Mouse (Mus musculus): ENCODE measurements around the gene Sdk2.

Sdk2 gene

DNA sequence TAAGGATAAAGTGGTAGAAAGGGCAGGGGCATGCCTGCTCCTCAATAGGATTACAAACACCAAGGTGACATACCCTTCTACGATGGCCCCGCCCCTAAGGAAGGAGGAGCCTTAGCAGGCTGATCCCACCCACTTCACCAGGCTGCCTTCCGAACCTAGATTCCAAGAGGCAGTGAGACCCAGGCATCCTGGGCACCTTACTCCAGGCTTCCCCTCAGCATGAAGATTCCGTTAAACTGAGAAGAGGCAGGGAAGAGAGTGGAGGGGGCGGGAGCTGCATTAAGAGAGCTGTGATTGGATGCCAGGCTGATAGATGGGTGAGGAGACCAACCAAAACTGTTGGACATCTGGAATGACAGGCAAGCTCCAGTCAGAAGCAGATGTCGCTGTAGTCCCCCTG is 76.4 kb downstream of the Sdk2 start:
- peak; percentile 46 for DNase-seq (ENCODE audit: low spot score)

DNA sequence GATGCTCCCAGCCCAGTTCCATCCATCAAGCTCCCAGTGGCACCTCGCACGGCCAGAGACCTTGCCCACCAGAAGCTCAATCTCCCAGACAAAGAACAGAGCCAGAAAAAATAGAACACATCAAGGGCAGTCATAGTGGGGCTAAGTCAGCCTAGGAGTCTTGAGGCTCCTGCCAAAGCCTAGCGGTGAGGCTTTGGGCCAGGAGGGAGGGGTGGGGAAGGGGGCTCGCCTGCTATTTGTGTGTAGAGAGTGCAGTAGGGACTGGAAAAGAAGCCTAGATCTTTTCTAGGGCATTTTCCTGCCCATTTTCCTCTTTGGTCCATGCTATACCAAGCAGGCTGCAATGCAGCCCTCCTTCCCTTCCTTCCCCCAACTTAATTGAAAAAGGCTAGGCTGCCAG is 76.8 kb downstream of the Sdk2 start:
- DNase-seq (ENCODE audit: low spot score), result no peak

DNA sequence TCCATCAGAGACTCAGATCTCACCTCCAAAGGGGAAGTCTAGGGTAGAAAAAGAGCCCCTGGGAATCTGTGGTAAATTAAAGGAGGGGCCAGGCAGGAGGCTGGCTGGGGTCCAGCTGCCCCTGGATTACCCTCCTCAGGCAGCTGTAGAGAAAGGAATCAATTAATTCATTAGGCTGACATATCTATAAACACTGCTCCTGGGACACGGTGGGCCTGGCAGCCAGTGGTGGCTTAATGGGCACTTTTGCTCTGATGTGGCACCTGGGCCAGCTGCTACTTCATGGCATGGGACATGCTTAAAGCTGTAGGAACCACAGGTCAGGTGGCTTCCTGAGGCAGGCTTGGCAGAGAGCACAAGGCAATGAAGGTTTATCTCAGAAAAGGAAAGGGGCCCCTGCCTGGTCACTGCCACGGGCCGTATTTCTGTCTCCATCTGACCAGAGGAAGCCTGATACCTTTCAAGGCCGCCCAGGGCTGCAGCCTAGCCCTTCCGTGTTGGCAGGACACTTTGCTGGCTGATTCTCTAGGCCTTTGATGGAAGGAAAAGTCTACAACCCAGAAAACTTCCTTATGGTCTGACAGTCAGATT is 80.9 kb downstream of the Sdk2 start:
- DNase-seq (ENCODE audit: low spot score), result no peak

DNA sequence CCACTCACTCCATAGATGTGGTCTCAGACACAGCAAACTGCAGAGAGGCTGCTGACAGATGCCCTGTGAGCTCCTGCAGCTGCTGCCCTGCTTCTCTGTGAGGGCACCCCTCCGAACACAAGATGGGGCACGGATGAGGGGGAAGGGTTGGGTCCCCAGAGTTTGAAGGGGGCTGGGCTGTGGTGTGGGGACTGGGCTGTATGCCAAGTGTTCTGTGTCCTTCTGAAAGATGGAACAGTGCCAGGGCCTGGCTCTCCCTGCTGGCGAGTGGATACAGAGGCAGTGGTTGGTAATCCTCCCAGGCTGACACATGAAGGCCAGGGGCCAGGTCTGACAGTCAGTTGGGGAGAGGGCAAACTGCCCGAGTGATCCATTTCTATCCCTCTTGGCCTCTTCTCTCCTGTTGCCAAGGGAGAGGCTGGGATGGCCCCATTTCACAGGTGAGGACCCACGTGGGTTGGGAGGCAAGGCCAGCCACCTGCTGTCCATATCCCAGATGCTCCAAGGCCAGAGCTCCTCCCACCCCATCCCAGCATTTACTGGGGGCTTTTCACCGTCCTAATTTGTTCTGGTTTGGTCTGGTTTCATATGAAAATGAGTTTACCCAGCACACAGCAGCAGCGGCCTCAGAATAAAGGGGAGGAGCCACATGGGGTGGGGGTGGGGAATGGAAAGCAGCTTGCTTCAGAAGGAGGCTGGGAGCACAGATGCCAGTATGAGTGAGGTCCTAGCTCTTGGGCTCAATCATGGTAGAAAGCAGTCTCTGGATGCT is 84.9 kb downstream of the Sdk2 start:
- DNase-seq (ENCODE audit: low spot score), result no peak

DNA sequence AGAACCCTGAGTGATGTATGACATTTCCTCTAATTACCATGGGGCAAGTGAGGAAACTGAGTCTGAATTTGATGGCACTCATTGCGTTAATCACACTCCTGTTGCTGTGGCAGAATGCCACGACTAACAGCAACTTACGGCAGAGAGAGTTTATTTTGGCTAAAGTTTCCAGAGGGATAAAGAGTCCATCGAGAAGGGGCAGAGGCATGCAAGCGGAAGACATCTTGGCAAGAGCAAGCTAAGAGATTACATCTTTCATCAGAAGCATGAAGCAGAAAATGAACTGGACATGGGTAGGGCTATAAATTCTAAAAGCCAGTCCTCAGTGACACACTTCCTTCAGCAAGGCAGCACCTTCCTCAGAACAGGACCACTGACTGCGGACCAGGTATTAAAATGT is 85.8 kb downstream of the Sdk2 start:
- DNase-seq (ENCODE audit: low spot score), result no peak

DNA sequence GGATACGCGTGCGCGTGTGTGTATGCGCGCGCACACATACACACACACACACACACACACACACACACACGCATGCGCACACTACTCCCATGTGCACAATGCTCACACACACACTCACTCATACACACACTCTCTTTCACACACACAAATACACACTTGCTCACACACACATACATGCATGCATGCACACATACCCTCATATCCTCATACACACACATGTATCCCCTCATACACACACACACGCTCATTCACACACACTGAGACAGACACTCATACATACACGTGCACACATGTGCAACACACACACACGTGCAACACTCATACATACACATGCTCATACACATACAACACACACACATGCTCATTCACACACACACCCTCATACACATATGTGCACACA is 88.5 kb downstream of the Sdk2 start:
- no peak for DNase-seq (ENCODE audit: low spot score)

DNA sequence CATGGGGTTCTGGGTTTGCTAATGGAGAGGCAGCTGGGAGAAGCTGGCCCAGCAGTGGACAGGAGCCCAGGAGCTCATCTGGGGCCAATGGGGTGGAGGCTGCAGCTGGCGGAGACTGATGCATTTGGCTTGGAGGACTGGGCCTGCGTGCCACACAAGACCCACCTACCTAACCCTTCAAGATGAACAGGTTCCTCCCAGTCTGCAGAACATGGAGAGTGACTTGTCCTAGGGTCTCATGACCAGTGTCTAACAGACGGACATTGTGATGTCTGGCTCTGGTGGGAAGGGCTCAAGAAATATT is 91.2 kb downstream of the Sdk2 start:
- DNase-seq (ENCODE audit: low spot score), result no peak

DNA sequence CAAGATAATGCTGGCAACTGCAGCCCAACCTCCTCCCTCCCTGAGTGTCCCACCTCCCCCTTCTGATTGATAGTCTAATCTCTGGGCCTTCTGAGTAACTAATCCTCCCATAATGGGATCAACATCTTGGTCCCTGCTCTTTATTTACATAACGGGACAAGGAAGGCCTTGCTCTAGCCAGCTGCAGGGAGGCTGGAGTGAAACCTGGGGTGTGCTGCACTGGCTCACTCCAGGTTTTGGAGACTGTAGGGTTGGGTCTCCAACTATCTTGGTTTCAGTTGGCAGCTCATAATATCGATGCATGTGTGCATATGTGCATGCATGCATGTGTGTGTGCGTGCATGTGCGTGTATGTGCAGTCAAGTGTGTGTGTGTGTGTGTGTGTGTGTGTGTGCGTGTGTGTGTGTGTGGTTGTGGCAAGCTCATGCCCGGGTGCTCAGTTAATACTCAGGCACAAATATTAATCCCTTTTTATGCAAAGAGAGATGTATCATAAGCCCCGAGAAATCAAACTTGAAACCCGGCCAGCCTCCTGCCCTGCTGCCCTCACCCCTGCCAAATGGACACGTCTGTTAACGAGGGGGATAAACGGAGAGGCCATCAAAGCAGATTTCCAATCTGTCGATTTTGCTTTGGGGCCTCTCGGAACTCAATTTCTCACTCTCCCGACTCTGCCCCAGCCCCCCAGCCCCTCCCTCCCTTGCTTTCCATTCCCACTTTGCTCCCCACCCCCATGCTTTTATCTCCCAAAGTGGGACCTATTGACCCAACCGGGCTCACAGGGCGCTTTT is 91.8 kb downstream of the Sdk2 start:
- no peak for DNase-seq (ENCODE audit: low spot score)

DNA sequence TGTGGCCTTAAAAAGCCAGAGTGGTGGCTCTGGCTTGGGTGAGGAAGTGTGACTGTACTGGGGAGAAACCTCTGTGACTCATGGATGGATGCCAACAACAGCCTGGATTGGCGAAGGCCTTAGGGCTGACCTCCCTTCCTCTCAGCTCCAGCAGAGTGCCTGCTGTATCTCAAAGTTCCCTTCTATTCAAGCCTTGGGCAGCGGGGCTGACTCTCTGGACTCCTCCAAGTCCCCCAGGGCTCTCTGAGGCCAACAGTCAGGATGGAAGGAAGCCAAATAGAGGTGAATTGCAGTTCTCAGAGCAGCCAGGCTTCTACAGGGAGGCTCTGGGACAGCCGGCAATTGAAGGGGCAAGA is 94.4 kb downstream of the Sdk2 start:
- DNase-seq (ENCODE audit: low spot score), result no peak

DNA sequence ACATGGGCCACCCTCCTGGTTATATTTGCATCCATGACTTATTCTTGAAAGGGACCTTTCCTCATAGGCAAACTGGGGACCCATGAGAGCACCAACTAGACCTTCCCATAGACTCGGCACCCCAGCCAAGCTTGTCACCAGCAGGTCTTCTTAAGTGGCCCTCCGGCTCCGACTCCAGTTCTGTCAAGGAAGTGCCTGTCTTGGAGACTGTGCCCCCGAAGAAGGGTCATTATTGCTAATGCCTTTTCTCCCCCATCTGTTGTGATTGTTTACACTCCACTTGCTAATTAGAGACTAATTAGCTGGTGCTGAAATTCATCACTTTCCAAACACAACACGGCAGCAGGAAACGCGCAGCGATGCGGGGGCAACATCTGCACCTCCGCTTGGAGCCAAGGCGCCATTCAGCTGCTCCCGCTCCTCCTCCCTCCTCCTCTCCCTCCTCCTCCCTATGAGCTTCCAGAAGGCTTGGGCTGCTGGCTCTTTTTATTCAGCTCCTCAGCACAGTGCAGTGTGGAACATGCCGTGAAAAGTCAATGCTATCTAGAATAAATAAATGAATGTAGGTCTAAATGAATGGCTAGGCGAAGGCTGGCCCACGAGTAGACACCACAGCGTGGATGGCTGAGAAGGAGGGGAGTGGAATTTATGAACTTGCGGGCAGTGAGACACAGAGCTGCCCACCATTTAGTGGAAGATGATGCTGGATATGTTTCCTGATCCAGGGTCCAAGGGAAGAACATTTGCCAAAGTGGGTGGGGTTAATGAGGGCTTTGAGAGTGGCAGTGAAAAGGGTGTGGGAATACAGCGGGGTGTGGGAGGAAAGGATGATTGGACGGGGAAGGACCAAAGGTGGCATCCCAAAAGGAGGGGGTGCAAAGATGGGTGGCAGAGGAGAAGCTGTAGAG is 95.0 kb downstream of the Sdk2 start:
- DNase-seq (ENCODE audit: low spot score), result no peak

DNA sequence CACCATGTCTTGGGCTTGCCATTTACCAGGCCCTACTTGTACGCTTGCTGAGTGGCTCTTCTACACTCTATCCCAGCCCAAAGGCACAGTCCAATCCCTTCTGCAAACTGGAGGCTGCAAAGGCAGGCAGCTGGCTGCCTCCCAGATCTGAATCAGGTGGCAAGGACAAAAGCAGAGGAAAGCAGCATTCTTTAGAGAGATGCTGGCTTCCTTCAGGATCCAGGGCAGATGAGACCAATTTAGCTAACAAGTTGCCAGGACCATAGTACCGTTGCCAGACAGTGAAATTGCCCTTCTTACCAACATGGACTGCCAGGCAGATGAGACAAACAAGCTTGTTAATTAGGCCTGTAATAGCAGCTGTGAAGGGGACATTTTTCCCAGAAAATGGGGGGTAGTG is 96.8 kb downstream of the Sdk2 start:
- no peak for DNase-seq (ENCODE audit: low spot score)

DNA sequence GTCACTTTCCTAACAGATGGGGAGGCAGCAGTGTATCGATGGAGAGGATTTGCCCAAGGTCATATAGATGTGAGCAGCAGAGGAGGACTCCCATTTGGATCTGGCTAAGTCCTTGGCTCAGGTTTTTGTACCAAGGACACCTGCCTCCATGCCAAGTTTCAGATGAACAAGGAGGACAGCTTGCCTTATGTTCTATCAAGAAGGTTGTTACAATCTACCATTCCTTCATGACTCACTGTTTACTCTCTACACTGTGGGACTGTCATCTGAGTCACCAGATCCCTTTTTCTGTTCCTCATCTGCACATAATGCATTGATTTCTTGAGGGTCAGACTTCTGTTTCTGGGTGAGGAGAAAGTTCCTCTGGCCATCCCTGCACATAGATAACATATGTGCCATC is 101.6 kb downstream of the Sdk2 start:
- no peak for DNase-seq (ENCODE audit: low spot score)

DNA sequence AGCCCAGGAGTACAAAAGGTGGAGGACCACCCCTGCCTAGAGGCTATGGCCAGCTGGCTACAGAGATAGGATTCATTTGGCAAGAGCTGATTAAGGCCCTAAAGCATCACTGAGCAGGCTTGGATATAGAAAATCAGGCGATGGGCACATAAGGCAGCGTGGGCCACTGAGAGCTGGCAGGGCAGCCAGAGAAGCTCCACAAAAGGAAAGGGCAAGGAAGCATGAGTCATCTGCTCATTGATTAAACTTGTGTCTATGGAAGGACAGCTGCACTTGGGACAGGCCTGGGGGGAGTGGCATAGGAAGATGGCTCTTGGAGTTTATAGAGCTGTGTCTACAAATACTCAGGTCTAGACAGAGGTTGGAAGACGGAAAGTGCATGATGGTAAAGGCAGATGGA is 104.1 kb downstream of the Sdk2 start:
- no peak for DNase-seq (ENCODE audit: low spot score)

DNA sequence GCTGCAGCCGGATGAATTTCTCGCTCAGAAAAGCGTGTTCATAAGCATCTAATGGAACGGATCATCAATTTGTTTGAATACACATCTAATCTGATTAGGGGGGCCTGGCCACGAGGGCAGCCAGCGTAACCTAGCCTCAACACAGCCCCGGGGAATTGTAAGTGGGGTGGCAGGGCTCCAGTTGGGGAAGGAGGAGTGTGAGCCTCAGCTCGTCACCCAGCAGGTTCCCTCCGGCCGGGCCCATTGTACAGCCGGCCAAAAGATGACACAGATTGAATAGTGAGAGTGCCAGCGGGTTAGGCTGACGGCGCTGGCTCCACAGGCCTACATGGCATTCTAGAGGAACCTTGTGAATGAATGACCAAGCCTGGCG is 115.2 kb downstream of the Sdk2 start:
- no peak for DNase-seq (ENCODE audit: low spot score)

DNA sequence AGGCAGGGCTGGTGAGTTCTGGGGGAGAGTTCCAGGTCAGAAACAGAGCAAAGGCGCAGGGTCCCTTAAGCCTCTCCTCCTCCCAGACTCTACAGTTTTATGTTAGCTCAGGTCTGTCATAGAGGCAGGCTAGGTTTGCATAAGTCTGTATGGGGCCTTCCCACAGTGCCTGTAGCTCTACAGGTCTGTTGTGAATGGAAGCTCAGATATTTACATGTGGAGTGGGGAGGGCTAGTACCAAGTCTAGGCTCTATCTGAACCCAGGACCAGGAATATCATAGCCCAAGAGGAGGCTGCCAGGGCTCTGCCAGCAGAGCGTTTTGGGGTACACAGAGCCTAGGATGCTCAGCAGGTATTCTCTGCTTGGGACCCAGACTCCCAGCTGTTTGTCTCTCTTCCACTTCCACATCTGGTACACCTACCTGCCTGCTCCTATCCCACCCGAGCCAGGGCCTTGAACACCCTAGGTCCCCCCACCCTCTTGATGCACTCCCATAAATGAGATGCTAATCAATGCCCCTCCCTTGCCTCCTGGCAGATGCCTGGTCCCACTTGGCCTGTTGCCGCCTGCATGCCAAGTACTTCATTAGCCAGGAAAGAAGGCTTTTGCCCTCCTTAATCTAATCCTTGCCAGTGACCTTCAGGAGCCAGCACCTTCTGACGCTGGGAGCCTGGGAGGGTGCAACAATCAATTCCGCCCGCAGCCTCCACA is 115.8 kb downstream of the Sdk2 start:
- DNase-seq (ENCODE audit: low spot score), result no peak

DNA sequence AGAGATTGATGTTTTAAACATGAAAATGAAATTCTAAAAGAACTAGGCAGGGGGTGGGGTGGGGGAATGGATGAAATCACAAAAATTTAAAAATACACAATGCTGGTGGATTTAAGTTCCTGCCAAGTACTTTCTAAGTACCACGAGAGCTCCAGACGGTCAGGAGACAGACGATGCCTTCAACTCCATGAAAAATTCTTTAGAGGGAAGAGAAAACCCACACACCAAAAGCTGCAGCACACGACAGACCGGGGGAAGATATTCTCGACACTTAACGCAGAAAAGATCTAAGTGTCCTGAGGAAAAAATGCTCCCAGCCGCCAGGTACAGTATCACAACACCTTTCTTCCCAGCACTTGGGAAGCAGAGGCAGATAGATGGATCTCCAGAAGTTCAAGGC is 118.2 kb downstream of the Sdk2 start:
- no peak for DNase-seq (ENCODE audit: low spot score)

DNA sequence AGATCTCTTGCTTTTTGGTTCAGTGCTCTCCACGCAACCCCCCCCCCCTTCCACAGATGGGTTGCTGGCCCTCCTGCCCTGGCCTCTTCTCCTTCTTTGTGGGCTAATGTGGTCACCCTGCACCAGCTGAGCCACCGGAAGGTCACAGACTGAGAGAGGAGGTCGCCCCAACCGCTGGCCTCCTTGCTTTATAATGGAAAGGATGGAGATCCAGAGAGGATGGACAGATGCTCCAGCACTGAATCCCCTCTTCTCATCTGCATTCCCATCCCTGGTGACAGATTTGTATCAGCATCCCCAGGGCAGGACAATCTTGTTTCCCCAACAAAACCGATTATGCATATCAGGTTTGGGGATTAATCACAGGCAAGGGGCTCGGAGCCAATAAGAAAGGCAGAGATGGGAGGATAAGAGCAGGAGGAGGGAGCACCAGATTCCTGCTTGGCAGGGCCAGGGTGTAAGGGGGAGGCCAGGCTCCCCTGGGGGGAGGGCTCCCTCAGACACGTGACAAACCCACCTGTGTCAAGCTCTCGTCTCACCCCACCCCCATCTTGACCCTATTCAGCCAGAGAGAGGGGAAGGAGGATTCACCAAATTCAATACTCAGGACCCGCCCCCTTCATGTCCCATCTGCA is 124.6 kb downstream of the Sdk2 start:
- DNase-seq (ENCODE audit: low spot score), result no peak

DNA sequence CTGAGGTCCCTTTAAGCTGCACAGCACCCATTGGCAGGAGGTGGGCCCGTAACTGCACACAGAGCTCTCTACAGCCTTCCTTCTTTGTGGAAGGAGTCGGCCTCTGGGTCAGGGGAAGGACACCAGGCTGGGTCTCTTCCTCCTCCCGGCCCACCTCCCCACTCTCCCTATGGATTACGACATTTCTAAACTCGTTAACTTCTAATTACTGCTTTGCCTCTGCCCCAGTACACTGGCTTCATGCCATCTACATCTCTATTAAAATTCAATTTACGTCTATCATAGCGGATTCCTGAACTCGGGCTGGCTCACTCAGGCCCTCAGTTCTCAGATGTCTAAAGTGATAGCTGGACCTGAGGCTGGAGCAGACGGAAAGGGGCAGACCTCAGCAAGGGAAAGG is 133.2 kb downstream of the Sdk2 start:
- no peak for DNase-seq (ENCODE audit: low spot score)

DNA sequence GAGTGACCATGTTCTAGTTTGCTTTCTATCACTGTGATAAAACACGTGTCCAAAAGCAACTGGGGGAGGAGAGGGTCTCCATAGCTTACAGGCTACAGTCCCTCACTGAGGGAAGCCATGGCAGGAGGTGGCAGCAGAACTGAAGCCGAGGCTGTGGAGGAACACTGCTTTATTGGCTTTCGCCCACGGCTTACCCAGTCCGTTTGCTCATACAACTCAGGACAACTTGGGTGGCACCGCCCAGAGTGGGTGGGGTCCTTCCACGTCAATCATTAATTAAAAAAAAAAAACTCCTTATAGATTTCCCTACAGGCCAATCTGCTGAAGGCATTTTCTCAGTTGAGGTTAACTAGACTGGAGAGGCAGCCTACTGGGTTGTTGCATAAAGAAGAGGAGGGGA is 133.9 kb downstream of the Sdk2 start:
- DNase-seq (ENCODE audit: low spot score), result no peak

DNA sequence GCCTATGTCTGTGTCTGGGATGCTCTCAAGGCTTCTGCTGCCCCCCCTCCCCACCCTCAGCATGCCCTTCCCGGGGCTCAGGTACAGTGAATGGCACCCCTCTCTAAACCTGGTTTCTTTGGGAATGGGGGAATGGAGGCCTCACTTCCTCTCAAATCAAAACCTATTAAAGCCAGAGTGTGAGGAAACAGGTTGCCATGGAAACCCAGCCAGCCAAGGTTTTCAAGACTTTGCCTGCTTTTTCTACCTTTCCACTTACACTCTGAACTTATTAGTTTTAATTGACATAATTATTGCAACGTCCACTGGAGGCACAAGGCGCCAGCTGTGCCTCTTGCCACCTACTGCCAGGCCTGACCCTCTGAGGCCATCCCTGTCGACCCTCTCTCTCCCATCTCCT is 135.1 kb downstream of the Sdk2 start:
- no peak for DNase-seq (ENCODE audit: low spot score)

DNA sequence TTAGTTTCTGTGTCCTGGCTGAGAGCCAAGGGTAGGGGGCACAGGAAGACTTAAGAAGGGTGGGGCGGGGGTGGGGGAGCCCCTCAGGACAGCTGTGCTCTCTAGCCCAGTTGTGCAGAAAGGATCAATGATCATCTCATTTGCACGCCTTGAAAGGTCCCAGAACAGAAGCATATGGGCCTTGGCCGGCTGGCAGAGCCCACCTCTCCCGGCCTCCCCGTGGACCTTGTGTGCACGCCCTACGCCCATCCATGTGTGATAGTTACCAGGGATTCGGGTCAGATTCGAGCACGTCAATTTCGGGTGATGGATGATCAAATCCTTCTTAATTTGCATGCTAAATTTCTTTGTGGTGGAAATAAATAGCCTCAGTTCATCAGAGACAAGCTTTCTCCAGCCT is 136.7 kb downstream of the Sdk2 start:
- no peak for DNase-seq (ENCODE audit: low spot score)

DNA sequence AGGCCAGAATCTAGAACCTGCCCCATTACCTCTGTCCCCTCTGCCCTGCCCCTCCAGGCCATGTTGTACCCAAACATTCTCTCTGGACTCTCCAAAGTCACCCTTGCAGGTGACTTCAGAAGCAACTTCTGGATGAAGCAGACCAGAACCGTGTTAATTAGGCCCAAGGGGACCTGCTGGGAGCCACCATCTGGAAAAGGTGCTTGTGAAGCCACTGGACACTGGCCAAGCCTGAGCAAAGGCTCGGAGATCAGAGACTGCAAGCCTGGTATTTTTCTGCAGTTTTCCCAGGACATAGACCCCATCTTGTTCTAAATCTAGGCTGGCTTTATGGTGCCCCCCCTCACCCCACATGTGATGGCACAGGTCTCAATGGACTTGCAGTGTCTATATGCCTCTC is 138.0 kb downstream of the Sdk2 start:
- no peak for DNase-seq (ENCODE audit: low spot score)

All from yolk sac, embryonic 10.5 days (tissue).